Mouse (Mus musculus): ENCODE measurements around the gene Adamtsl4.

Gene Adamtsl4

GRCm38 (mm10) chr3:95635636-95636035, 52.1 kb downstream of the Adamtsl4 start:
- no peak for DNase-seq (ENCODE audit: low spot score)

DNA sequence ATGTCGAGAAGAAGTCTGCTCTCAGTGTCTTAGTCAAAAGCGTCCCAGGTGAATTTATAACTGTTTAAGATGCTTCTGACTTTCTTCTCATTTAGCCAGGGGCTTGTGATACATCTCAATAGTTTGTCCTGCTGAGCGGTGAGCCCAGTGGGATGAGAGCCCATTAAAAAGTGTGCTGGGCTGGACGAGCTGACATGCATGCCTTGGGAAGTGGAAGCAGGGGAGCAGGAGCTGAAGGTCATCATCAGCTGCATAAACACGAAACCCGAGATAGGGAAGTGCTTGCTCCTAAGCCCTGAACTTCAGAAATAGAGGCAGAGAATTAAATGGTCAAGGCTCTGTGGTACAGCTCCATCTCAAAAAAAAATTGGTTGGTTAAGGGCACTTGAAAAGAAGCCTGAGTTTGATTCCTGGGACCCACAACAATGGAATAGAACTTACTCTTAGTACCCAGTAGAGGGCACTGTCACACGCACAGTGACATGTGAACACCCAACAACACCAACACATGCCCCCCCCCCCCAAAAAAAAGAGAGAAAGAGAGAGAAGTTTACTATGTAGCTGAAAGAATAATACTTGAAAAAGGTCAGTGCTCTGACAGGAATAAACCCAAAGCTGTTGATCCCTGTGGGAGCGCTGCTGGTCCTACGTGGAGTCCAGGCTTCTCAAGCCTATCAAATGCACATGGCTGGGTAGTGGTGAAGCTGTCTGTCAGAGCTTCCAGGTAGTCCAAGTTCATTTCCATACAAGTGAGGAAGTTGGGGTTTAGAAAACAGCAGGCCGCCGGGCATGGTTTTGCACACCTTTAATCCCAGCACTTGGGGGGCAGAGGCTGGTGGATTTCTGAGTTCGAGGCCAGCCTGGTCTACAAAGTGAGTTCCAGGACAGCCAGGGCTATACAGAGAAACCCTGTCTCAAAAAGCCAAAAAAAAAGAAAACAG, 54.8 kb downstream of the Adamtsl4 start:
- DNase-seq (ENCODE audit: low spot score): no peak

DNA sequence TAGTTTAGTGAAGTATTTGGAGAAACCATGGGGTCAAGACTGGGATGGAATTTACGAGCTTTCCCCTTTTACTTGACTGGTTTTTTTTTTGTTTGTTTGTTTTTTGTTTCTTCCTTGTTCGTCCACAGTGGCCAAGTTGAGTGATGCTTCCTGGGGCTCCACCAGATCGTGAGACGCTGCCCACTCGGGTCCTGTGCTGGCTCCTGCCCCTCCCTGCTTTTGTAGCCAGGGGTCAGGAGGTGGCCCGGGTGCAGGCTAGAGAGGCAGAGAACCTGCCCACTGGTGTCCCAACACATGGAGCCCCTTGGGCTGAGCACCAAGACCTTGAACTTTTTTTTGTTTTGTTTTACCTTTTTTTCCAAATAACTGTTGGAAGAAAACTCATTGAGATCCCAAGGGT, 56.4 kb downstream of the Adamtsl4 start:
- no peak for DNase-seq (ENCODE audit: low spot score)

DNA sequence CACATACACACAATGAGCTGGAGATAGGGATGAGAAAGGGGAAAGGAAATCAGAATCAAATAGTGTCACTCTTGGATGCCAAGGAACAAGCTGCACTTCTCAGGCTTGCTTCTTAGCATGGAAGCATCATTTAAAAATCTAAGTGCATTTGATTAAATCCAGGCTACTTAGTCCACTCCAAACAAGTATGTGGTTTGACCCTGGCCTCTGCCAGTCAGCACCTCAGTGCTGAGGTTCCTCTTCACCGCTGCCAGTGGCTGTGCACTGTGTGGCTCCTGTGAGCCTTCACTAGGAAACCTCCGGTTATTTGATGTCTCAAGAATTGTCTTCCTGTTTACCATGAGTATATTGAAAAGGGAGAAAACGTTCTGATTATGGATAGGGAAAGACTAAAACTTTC, 56.9 kb downstream of the Adamtsl4 start:
- no peak for DNase-seq (ENCODE audit: low spot score)

- DNase-seq (ENCODE audit: low spot score): no peak
Measured at GRCm38 (mm10) chr3:95629755-95630154, 58.0 kb downstream of the Adamtsl4 start.

GRCm38 (mm10) chr3:95627763-95628162, 60.0 kb downstream of the Adamtsl4 start:
- no peak for DNase-seq (ENCODE audit: low spot score)
